Mouse (Mus musculus) neural tube, embryonic 14.5 days (tissue): ENCODE data around the gene Memo1. TPM values are rescaled to one million over a fixed set of nuclear protein-coding genes. Genes with fewer than 3 reads are reported as not detected.

ENCODE experiments used
- ATAC-seq: fragments of 200-750 bp; cut with Nextera tagmentation; 2 replicates; pipeline ENCODE4 v1.8.0; 2017; ENCODE audit warnings: low read depth, mild to moderate bottlenecking, moderate TSS enrichment, moderate library complexity
- H3K27ac ChIP-seq: fragments of 300-500 bp; sonication (generic); 2 replicates; pipeline ENCODE4 v1.5.1; 2014; ENCODE audit warnings: low read depth, mild to moderate bottlenecking, control low read depth, low read length, moderate library complexity, mixed read lengths
- H3K27me3 ChIP-seq: fragments of 300-500 bp; sonication (generic); 2 replicates; pipeline ENCODE4 v1.6.1; 2014; ENCODE audit warnings: low read length; ENCODE audit not compliant: control insufficient read depth, insufficient read depth
- H3K36me3 ChIP-seq: fragments of 300-500 bp; sonication (generic); 2 replicates; pipeline ENCODE4 v1.6.1; 2014; ENCODE audit warnings: low read length, mixed read lengths; ENCODE audit not compliant: control insufficient read depth, insufficient read depth
- H3K4me1 ChIP-seq: fragments of 300-500 bp; sonication (generic); 2 replicates; pipeline ENCODE4 v1.6.1; 2014; ENCODE audit warnings: low read length; ENCODE audit not compliant: control insufficient read depth, insufficient read depth
- H3K4me2 ChIP-seq: fragments of 300-500 bp; sonication (generic); 2 replicates; pipeline ENCODE4 v1.6.1; 2014; ENCODE audit warnings: mild to moderate bottlenecking, low read depth, low read length, control low read depth
- H3K4me3 ChIP-seq: fragments of 300-500 bp; sonication (generic); 2 replicates; pipeline ENCODE4 v1.5.1; 2014; ENCODE audit warnings: low read depth, low read length, control low read depth, mixed read lengths
- H3K9ac ChIP-seq: fragments of 300-500 bp; sonication (generic); replicated peaks from 2 replicates; pipeline ENCODE4 v1.6.1; 2014; ENCODE audit warnings: low read depth, mild to moderate bottlenecking, control low read depth, low read length, mixed read lengths
- H3K9me3 ChIP-seq: fragments of 300-500 bp; sonication (generic); 2 replicates; pipeline ENCODE4 v1.6.1; 2016; ENCODE audit warnings: low read length; ENCODE audit not compliant: control insufficient read depth
- WGBS: fragments of 180-500 bp; shearing (Covaris S2); extraction: QIAGEN DNeasy Blood & Tissue Kit; methylation state at CpG from one replicate; pipeline ENCODE4 v1.1.7; 2014; 5-methylcytosine and 5-hydroxymethylcytosine counted together
- polyA plus RNA-seq: library from polyadenylated mRNA; unstranded; fragments of >200 nt; fragmentation: Nextera tagmentation; extraction: Ambion mirVana; gene quantifications from 2 replicates; pipeline ENCODE4 v1.2.1, GENCODE M21; 2014

Memo1 gene
- polyA plus RNA-seq, 1 experiment from 2014 or later = 65.8 TPM

DNA sequence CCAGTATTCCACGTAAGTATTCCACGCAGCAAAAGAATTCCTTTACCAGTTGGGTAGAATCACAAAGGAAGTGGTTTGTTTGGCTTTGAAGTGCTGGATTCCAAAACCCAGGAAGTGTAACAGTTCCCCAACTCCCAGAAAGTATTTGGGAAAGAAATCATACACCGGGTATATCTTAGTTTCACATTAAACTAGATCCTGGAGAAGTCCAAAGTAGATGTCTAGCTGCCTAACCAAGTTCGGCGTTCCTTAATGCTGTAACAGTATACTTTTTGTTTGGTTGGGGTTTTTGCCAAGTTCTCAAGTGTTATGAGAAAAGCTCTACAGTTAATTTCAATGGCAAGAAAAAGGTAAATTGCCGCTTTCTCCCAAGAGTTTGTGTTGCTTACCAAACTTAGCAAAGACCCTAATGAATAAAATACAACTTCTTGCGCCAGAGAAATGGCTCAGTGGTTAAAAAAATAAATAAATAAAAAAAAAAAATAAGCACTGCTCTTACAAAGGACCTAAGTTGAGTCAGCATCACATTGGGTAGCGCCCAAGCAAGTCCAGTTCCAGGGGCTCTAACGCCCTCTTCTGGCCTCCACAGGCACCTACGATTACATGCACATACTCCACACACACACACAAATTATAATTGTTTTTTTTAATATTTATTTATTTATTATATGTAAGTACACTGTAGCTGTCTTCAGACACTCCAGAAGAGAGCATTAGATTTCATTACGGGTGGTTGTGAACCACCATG is 929 bp upstream of the Memo1 start:
- ATAC-seq = no peak
- H3K36me3 ChIP-seq = no peaks in the 10 kb centered on the region; the same call in 1 of the 2 replicates
- H3K4me2 ChIP-seq = peak overlapping the region; percentile 65
- H3K4me1 ChIP-seq = peaks cover 12% of the 10 kb centered on the region
- H3K9me3 ChIP-seq = no peaks in the 10 kb centered on the region
- H3K27me3 ChIP-seq = no peaks in the 10 kb centered on the region
- H3K9ac ChIP-seq = peak overlapping the region; percentile 97; the same call in 1 of the 2 replicates
- WGBS = 50% methylated on average over 11 of the region's 11 CpGs
- H3K27ac ChIP-seq = peak overlapping the region; percentile 97; the same call in 1 of the 2 replicates
- H3K4me3 ChIP-seq = peak overlapping the region; percentile 97

DNA sequence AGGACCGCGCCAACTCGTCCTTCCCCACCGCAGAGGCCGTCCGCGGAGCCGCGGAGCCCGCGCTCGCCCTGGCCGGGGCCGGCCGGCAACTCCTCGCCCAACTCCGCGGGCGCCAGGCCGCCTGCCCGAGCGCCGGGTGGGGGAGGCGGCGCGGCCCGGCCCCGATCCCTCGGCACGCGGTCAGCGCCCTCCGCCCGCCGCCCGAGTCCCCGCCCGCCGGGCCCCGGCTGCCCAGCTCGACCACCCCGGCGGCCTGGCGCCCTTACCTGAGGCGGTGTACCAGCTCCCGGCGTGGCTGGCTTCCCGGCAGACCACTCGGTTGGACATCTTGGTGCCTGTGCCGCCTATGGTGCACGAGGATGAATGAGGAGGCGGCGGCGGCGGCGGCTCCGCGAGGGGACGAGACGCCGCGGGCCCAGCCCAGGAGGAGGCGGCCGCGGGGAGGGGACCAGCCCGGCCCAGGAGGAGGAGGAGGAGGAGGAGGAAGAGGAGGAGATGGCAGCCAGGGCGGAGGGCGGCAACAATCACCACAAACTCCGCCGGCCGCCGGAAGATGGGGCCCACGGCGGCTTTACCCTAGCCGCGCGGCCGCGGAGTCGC is 795 bp downstream of the Memo1 start:
- under 1% methylated on average over 60 of the region's 80 CpGs for WGBS
- Histone ChIP-seq H3K27me3 (no peaks in the 10 kb centered on the region), H3K36me3 (no peaks in the 10 kb centered on the region; the same call in 1 of the 2 replicates), H3K4me3 (peak overlapping the region; percentile 97), H3K4me2 (peak overlapping the region; percentile 65), H3K9ac (peak overlapping the region; percentile 97), H3K9me3 (no peaks in the 10 kb centered on the region), H3K27ac (peak overlapping the region; percentile 97), H3K4me1 (peaks cover 16% of the 10 kb centered on the region)
- ATAC-seq = peak; percentile 76

DNA sequence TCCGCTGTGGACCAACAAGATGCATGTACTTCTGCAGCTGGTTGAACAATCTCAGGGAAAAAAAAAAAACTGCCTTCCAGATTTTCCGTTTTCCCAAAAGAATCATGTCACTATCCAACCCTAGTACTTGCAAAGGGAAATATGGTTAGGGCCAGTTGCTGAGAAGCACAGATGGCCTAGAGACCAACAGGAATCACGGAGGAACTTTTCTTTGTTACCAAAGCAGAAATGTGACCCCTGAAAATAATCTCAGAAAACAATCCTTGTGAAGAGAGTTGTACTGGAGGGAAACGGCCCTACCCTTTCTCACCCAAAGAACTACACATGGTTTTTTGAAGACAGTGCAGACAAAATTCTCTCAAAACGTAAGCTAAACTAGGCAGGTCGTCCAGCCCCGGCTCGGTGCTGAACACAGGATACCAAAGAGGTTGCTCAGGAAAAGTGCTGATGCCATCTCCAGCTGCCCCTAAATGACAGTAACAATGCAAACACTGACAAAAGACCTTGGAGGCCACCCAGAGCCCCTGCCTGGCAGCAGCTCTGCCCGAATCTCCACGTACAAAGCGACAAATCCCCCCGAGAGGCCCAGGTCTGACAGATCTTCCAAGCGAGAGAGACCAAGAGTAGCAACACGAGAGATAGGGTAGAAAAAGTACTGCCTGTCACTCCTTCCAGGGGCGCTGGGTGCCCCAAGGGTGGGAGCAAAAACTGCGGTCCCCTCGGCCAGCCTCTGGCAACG is 1.5 kb downstream of the Memo1 start:
- no peaks in the 10 kb centered on the region for H3K27me3 ChIP-seq
- ATAC-seq = no peak
- H3K4me2 ChIP-seq = peak overlapping the region; percentile 65
- peaks cover 16% of the 10 kb centered on the region for H3K4me1 ChIP-seq
- peak overlapping the region; percentile 97 for H3K27ac ChIP-seq
- peak overlapping the region; percentile 97 for H3K4me3 ChIP-seq
- peak overlapping the region; percentile 97 for H3K9ac ChIP-seq
- WGBS = under 1% methylated on average over 18 of the region's 18 CpGs
- no peaks in the 10 kb centered on the region for H3K9me3 ChIP-seq
- H3K36me3 ChIP-seq = no peaks in the 10 kb centered on the region; the same call in 1 of the 2 replicates

DNA sequence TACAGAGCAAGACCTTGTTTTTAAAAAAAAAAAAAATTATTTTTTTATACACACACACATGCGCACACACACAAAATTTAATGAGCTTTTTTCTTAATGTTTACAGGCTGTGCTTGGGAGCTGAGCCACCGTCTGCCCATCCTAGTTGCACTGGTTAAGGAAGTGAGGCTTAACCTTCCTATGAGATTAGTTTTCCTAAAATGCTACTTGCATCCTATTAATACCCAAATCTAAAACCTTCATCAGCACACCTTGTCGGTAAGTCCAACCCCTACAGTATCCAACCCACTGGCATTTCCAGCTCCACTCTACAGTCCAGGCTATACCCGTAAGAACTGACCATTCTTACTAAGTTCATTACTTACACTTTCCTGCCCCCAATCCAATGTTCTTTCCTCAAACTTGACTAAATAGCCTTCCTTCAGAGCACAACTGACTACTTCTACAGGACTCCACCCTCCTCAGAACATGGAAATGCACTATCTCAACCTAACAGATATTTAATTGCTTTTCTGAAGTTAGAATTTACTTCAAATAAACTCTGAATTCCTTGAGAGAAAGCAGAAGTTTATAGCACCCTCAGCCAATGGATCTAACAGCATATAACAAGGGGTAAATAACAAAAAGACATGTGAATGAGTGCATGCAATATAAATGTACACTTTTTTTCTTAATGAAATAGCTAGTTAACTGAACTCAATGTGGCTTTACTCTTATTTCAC is 3.5 kb downstream of the Memo1 start:
- Histone ChIP-seq H3K4me1 (peaks cover 16% of the 10 kb centered on the region), H3K4me2 (no peak overlapping the region), H3K4me3 (no peak overlapping the region), H3K36me3 (no peaks in the 10 kb centered on the region), H3K9ac (no peak overlapping the region), H3K9me3 (no peaks in the 10 kb centered on the region), H3K27me3 (no peaks in the 10 kb centered on the region), H3K27ac (no peak overlapping the region)
- no peak for ATAC-seq
- 87% methylated on average over 4 of the region's 4 CpGs for WGBS

DNA sequence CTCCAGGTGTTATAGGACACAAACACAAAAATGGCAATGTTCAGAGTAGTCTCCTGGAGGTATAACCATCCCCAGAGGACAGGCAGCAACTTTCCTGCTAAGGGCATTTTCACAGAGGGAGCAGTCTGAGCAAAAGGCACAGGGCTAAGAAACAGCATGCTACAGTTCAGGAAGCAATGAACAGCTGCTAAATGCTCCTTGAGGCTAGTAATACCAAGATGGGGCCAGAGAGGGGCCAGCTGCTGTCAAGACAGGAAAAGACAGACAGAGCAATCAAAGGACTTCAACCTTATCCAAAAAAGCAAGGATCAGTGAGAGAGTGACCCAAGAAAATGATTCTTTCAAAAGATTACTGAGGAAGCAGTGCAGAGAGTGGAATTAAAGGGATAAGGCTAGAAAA is 4.5 kb downstream of the Memo1 start:
- Histone ChIP-seq H3K27ac (no peak overlapping the region), H3K4me2 (no peak overlapping the region), H3K4me3 (no peak overlapping the region), H3K9me3 (no peaks in the 10 kb centered on the region), H3K9ac (no peak overlapping the region), H3K4me1 (peaks cover 16% of the 10 kb centered on the region), H3K27me3 (no peaks in the 10 kb centered on the region), H3K36me3 (no peaks in the 10 kb centered on the region)
- no peak for ATAC-seq

DNA sequence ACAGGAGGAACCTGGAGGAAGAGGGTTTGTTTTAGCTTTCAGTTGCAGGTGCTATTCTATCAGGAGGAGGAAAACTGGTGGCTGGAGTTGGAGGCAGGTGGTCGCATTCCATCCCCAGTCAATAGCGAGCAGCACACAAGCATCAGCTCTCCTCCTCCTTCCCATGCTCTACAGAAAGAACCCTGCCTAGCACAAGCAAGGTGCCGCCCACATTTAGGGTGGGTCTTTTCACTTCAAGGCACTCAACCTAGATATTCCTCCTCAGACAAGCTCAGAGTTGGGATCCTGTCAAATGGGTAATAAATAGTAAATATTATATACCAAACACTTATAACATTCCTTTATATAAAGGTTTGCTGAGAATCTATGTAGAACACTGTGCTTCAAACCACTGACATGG is 5.1 kb downstream of the Memo1 start:
- Histone ChIP-seq H3K4me3 (no peak overlapping the region), H3K27ac (no peak overlapping the region), H3K4me2 (no peak overlapping the region), H3K4me1 (peaks cover 16% of the 10 kb centered on the region), H3K9me3 (no peaks in the 10 kb centered on the region), H3K9ac (no peak overlapping the region), H3K36me3 (no peaks in the 10 kb centered on the region), H3K27me3 (no peaks in the 10 kb centered on the region)
- no peak for ATAC-seq
- WGBS = 83% methylated on average over 3 of the region's 3 CpGs

DNA sequence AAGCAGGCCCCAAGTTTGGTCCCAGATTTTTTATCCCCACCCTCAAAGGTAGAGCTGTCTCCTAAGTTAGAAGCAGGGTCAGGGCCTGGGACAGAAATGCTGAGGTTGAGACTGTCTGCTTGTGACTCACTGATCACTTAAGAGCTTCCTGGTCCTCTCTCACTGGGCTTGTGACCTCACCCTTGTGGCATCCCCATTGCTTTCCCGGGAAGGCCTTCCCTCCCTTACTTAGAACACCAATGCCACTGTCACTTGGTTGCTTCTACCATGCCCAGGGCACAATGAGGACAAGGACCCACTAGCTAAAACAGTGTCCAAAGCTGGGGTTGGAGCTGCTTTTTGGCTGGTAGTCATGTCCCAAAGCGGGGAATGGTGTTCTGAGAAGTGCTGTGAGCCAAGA is 6.7 kb downstream of the Memo1 start:
- no peaks in the 10 kb centered on the region for H3K9me3 ChIP-seq
- H3K27me3 ChIP-seq = no peaks in the 10 kb centered on the region
- no peak overlapping the region for H3K9ac ChIP-seq
- H3K4me1 ChIP-seq = peaks cover 16% of the 10 kb centered on the region
- H3K27ac ChIP-seq = no peak overlapping the region
- no peak for ATAC-seq
- no peak overlapping the region for H3K4me3 ChIP-seq
- no peak overlapping the region for H3K4me2 ChIP-seq
- H3K36me3 ChIP-seq = no peaks in the 10 kb centered on the region
- WGBS = 92% methylated on average over 2 of the region's 2 CpGs

DNA sequence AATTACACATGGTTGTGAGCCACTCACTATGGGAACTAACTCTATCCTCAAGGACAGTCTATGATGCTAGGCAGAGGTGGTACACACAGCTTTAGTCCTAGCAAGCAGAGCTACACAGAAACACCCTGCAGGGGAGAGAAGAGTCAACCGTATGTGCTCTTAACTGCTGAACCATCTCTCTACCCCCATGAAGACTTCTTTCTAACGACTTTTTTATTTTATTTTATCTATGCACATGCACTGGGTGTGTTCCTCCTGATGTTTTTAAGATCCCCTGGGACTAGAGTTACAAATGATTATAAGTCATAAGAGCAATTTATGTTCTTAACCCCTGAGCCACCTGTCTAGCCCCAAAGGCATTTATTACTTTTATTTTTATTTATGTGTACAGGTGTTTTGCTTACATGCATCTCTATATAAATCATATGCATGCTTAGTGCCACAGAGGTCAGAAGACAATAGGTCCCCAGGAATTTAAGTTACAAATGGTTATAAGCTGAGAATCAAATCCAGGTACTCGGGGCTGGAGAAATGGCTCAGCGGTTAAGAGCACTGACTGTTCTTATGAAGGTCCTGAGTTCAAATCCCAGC is 9.1 kb downstream of the Memo1 start:
- WGBS = 83% methylated on average over 4 of the region's 4 CpGs
- Histone ChIP-seq H3K4me2 (no peak overlapping the region), H3K4me1 (peaks cover 4% of the 10 kb centered on the region), H3K36me3 (no peaks in the 10 kb centered on the region), H3K4me3 (no peak overlapping the region), H3K27ac (no peak overlapping the region), H3K9me3 (no peaks in the 10 kb centered on the region), H3K9ac (no peak overlapping the region), H3K27me3 (no peaks in the 10 kb centered on the region)
- no peak for ATAC-seq
